Mouse (Mus musculus): ENCODE data around the gene Slc4a10.

The Slc4a10 gene

DNA sequence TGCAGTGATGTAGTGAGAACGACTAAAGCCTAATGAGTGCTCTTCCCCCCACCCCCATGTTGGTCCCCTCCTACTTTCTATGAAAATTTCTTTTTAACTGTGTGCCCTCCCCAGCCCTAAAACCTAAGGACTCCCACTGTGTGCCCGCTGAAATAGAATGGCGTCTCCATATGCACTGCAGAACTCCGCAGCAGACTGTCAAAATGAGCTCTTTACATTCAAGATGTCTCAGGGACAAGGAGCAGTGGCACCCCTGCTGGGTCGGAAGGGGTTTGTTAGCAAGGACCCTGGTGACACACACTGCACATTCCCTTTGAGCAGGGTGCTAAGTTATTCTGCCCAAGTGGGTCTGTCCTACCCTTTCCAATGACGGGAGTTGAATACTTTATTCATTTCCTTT lies 309.5 kb downstream of the Slc4a10 start:
- DNase-seq: no peak

DNA sequence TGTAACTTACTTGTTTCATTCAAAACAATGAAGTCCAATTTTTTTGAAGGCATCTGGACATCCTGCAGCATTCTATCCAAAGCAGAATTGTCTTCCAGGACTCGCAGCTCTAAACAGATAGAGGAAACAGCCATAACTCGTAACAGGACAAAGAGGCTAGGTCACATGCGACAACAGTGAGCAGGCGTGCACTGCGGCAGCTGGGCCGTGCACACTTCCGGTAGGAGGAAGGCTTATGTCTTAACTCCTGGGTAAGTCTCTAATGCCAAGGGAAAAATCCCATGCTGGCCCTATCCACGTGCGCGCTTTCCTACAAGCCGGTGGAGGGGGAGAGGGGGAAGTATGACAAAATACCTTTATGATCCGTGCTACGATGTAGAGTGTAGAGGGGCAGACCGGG lies 310.3 kb downstream of the Slc4a10 start:
- no peak for DNase-seq

DNA sequence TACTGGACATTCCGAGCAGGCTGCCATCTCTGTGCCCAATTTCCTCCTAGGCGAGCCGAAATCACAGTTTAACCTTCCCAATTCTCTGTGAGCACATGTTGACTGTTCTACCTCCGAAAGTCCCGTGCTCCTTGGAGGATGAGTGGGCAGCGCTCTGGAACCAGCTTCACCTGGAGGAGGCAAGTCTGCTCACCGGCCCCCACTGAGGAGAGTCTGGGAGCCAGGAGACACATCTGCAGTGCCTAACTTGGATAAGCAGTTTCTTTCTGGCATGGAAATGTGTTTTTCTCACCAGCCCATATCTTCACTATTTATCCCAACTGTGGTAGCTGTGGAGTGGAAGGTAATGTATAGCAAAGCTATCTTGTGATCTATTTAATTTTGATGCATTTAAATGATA lies 311.0 kb downstream of the Slc4a10 start:
- DNase-seq: no peak

DNA sequence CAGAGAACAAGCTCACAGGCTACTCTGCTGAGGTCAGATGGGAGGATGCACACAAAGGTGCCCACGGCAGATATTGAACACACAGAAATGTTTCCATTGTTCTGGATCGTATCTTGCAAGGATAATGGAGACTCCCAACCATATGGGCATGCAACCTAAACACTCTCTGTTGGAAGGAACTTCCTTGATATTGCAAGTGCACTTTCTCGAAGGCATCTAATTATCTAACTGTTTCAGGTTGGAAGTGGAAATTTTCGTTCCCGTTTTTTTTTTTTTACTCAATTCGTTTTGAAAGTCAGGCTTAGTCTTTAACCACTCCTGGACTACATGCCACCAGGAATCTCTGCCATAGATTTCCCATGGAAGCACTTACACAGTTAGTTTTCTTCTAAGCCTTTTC lies 314.6 kb downstream of the Slc4a10 start:
- no peak for DNase-seq

DNA sequence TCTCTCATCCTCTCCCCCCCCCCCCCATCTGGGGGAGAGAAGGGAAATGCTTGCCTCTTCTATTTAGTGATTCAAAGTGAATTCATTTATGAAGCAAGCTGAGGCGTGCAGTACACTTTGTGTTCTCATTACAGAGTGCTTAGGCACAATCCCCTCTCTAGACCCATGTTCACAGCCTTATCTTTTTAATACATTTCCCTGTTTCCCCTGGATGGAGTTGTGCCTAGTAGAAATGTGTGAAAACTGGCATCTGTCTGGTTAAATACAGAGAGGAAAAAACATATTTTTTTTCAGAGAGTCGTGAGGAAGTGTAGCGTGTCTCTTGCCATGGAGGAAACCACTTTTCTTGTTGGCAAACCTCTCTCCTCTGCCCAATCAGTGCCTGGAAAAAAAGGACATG lies 315.3 kb downstream of the Slc4a10 start:
- DNase-seq: no peak

DNA sequence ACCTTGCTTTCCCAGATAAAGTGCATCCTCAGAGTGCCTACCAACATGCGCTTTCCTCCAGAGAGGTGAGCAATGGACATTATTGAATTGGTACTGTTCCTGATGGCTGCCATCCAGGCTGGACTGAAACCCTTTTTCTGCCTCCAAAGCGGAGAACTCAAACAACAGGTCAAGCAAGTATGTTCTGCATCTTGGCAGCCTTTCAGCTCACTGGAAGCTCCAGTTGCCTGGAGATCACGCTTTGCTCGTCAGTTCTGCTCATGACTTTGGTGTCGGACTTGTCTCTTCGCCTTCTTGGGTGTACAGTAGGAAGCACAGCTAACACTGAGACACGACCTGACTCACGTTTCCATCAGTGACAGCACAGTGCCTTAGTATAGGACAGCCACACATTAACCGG lies 315.9 kb downstream of the Slc4a10 start:
- no peak for DNase-seq

DNA sequence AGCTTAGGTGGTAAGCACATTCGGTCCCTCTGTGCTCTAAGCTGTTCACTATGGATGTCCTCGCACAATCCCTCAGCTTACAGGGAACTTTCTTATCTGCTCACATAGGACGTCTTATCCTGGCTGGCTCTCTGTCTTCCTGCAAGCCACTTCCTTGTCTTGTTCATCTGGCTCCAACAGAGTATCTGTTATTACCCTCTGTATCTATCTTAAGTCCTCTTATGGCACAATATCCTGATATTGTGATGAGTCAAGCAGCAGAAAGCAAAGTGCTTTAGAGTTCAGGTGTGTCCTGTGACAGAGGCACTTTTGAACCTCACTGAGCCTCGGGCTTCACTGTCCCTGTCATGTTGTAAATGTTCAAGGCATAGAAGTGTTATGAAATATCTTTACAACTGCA lies 317.3 kb downstream of the Slc4a10 start:
- DNase-seq: no peak

DNA sequence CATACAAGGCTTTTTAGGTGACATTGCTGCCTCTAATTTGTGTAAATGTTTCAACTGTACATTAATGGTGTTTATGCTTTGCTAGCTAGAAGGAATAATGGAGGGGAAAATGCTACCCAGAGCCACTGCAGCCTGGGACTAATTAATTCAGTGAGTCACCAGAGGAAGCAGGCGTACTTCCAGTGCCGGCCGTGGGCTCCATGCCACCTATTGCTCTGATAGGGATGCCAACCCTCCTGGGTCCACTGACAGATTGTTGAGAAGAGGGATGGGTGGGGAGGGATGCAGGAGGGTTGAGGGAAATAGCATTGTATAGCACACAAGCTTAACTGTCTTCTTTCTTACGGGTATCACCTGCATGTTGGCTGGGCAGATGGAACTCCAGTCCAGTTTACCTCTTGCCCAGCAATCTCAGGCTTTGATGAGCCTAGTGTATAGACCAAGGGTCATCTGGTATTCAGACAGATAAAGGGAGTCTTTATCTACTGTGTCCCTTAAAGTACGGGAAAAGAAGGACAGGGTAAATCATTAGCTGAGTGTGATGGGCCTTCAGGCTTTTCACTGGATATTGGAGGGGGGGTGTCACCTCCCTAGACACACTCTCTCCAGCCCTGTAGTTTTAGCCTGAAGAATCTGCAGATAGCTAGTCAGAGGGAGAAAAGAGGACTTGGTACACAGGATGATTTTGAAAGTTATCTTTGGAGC lies 322.2 kb downstream of the Slc4a10 start:
- DNase-seq: no peak

DNA sequence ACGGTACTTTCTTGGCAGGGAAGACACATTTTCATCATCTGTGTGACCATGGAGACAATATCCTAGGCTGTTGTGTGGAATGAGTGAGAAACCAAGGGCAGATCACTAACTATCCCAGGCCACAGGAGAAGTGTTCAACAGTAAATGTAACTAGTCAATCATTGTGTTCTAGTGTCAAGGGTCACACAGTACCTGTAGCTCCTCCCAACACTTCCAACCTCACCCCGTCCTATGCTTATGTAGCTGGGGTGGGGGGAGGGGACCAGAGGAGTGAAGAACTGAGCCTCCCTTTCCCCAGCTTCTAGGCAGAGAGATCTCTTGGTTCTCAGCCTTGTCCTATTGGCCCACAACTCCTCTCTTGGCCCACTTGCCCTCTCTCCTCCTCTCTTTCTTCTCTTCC lies 323.8 kb downstream of the Slc4a10 start:
- DNase-seq: no peak

DNA sequence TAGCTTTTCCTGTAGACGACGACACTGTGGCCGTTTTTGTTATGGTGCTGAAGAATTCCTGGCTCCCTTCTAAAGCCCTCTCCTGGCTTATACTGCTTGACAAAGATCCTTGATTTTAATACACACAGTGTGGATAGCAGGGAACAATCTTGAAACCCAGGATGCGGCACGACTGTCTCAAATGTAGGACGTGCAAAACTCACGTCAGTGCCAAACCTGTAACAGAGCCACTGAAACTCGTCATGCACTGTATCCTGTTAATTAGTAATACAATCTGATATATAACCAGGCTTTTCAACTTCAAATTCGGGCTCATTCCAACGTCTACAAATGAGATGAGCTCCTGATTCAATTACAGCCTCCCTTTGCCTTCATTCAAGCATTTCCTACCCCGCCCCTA lies 327.4 kb downstream of the Slc4a10 start:
- DNase-seq: no peak
